Mouse (Mus musculus) embryo, embryonic 11.5 days (tissue): ENCODE data around the gene Upk3b.
A peak's percentile ranks its signal among the peaks of the same experiment; 100 is the strongest.

Experiments
- DNase-seq: peaks from one replicate; pipeline ENCODE4 v3.0.0-alpha.2; 2012; ENCODE audit warnings: low read depth, low spot score

Upk3b gene

GRCm38 (mm10) chr5:136038258-136039214 is at the start of gene Upk3b:
TSS of gene Upk3b (plus strand) at chr5:136038496.
- DNase-seq, result no peak

- no peak for DNase-seq
Measured at GRCm38 (mm10) chr5:135990601-135991000, 47.7 kb upstream of the Upk3b start.

GRCm38 (mm10) chr5:135993381-135993965 is 44.8 kb upstream of the Upk3b start:
- DNase-seq, result no peak

DNA sequence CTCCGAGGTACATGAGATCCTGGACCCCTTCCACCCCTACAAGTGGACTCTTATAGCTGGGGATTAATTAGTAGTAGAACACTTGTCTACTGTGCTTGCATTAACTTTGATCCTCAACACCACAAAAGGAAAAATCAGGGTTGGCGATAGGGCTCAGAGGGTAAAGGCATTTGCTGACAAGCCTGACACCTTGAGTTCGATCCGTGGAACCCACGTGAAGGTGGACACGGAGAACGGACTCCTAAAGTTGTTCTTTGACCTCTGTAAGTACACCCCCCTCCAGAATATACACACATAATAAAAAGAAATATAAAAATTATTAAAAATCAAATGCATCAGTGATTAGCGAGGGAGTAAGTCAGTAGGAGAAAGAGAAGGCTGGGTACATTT is 44.0 kb upstream of the Upk3b start:
- DNase-seq, result no peak

DNA sequence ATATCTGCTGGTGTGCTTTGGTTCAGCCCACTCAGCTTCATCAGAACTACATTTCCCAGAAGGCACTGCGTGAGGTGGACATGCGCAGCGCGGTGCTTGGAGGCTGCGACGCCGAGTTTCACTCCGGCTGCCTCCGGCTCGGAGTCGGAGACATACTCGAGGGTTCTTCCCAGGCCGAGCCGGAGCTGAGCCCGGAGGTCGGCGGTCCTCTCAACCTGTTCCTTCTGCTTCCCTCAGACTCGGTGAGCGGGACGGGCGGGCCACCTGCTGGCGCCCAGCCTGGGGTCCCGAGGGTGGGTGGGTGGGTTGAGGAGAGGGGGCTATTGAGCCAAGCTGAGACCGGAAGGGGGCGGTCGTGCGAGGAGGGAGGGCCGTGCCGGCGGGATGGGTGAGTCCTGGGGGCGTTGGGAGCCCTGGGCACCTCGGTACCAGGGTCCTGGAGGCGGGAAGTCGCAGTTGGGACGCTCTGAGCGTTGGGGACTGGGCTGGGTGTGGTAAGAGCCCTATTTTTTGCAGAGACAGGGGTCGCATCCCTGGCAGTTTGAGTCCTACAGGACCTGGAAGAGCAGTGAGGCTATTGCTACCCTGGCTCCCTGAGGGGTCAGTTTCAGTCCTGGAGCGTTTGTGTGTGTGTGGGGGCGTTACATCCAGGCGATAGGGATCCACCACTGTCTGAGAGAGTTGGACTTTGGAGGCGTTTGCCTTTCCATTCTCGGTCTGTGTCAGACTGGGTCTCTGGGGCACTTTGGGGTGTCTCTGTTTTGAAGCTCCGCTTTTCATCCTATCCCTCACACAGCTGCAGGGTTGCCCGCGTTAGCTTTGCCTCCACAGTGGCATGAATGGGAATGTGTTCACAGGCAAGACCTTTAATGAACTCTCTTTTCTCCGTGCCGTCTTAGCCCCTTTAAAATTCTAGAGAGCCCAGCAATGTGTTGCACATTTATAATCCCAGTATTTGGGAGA is 43.3 kb upstream of the Upk3b start, which contains the start of gene Dtx2:
Gene Dtx2 (plus strand): TSS at position 76 of the 963 bp plus-strand sequence.
- DNase-seq, result peak; percentile 81

GRCm38 (mm10) chr5:135996162-135996561 is 42.1 kb upstream of the Upk3b start:
- no peak for DNase-seq

DNA sequence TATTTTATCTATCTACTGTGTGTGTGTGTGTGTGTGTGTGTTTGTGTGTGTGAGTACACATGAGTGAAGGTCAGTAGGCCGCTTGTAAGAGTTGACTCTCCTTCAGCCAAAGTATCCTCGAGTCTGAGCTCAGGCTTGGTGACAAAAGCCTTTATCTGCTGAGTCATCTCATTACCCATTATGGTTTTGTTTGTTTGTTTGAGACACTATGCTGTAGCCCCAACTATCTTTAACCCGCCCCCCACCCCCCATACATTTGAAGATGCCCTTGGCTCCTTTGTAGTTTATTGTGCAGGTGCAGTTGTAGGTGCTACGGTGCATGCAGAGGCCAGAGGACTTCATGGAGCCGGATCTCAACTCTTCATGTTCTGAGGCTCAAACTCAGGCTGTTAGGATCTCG is 37.1 kb upstream of the Upk3b start:
- DNase-seq, result no peak

- no peak for DNase-seq
Measured at GRCm38 (mm10) chr5:136002325-136002724, 36.0 kb upstream of the Upk3b start.

DNA sequence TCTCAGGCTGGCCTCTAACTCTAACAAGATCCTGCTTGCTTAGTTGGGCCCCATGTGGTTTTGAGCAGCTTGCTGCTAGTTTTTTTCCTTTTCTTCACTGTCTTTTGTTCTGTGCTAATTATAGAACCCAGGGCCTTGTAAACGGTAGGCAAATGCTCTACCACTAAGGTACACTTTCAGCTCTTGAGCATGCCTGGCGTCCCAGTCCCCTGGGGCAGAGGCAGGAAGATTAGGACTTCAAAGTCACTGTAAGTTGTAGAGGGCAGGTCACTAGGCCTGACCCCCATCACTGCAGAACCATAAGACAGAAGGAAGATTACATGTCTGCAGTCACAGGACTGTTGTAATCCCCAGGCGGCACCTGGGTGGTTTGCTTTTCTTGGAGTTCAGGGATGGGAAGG is 35.5 kb upstream of the Upk3b start:
- no peak for DNase-seq

DNA sequence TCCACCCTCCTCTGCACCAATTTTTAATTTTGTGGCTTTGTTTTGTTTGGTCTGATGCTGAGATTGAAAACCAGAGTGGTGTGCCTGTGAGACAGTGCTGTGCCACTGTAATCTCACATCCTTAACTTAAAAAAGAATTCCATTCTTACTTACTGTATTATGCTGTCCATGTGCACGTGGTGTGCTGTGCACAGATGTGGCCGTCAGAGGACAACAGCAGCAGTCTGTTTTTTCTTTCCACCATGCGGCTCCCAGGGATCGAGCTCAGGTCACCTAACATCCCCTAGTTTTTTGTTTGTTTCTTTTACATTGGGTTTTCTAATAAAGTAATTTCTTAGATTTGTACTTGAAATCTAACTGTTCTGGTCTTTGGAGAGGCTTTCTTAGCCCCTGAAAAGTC is 33.8 kb upstream of the Upk3b start:
- no peak for DNase-seq

DNA sequence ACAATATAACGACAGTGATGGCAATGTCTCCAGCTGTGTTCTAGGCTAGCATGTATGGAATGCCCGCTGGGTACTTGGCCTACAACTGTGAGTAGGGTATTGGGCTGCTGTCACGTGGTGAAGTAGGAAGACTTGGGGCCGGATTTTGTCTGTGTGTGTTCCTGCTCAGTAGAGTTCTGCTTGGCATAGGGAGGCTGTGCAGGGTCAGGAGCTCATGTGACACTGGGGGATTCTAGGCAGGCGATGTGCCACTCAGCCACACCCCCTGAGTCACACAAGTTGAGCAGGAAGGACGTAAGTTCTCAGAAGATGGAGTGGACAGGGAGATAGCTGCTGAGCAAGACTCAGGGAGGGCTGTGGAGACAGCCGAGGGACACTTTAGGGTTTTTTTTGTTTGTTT is 30.6 kb upstream of the Upk3b start:
- DNase-seq, result no peak

DNA sequence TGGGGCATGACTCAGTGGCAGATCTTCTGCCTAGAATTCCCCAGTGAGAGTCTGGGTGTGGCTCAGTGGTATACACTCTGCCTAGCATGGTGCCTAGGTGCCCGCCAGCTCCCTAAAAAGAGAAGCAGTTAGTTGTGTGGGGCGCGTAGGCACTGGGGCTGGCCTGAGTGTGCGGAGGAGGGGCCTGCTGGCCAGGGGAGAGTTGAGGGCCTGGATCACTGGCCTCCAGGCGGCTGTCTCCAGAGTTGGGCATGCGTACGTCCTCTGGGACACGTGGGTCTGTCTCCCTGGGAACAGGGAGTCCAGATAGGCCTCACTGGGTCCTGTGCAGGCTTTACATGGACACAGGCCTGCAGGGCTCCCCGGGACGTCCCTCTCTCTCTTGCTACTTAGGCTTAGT is 23.4 kb upstream of the Upk3b start:
- no peak for DNase-seq

GRCm38 (mm10) chr5:136015586-136015985 is 22.7 kb upstream of the Upk3b start:
- no peak for DNase-seq

DNA sequence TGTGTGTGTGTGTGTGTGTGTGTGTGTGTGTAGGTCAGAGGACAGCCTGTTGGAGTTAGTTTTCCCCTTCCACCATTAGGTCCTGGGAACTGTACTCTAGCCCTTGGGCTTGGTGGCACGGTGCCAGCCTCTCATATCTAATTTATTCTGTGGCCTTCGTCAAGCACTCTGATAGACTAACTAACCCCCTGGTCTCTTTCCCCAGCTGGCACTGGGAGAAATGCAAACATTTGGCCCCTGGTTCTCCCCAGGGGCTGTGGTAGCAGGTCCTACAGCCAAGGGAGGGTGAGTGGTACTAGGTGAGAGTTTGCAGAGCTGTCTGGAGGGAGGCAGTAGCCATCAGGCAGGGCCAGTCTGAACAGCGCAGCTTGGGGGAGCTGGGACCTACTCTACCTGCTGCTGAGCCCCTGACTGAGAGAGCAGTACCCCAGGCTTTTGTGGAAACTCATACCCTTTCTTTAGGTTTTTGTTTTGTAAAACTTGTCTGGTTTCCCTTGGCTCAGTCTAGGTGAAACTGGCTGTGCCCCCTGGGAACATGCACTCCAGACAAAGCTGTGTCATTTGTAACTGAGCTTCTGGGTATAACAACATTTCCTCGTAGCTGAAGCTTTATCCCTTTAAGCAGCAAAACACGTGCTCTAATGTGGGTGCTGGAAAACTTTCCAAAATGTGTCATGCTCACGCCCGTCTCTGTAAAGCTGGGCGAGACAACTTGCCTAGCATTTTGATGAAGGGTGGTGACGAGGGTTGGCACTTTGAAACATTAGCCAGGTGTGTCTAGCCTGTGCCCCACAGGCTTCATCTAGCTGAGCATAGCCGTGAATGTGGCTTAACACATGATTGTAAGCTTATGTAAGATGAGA is 22.1 kb upstream of the Upk3b start:
- no peak for DNase-seq

DNA sequence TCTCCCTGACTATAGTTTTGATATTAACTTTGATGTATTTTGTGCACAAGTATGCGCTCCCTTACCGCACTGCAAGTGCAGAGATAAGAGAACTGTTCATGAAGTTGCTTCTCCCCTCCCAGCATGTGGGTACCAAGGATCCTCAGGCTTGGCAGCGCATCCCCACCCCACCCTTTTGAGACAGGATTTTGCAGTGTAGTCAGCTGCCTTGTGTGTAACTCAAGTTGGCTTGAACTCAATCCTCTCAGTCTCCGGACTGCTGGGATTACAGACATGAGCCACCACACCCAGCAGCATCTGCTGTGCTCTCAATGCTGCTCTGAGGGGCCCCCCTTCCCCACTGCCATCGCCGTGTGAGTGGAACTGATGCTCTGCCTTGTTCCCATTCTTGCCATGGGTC is 21.0 kb upstream of the Upk3b start:
- DNase-seq, result no peak

- DNase-seq, result no peak
Measured at GRCm38 (mm10) chr5:136018726-136019125, 19.6 kb upstream of the Upk3b start.

- DNase-seq, result no peak
Measured at GRCm38 (mm10) chr5:136019907-136020306, 18.4 kb upstream of the Upk3b start.

GRCm38 (mm10) chr5:136025712-136026111 is 12.6 kb upstream of the Upk3b start:
- no peak for DNase-seq

GRCm38 (mm10) chr5:136026859-136027258 is 11.4 kb upstream of the Upk3b start:
- DNase-seq, result no peak

DNA sequence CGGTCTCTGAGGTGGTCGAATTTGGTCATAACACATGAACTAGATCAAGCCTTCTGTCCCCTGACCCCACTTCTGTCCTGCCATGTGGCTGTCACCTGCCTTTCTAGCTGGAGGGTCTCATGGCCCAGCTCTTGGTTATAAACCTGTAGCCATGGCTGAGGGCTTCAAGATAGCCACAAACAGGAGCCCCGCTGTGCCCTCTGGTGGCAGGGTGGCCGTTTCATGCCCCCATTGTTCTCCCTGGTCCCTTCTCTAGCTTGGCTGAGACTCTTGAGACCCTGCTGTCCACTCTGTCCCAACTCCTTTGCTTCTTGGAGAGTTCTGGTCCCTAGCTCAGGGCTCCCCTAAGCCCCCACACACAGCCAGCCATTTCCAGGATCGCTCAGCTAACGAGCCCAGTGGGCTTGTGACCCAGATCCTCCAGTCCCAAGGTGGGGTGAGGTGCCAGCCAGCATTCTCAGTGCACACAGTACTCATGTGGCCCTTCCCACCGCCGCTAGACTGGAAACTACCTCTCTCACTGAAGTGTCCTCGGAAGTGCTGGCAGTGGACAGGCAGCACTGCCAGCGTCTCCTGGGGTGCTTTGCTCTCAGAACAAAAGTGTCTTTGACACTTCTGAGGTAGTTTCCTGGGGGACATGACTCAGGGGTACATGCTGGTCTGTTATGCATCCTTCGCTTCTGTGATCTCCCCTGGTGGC is 10.5 kb upstream of the Upk3b start:
- DNase-seq, result no peak
